Mouse (Mus musculus) regulatory T cell (primary cell): ENCODE measurements around the gene Cep135.

Experiments used
- in situ Hi-C: fragments of 300-600 bp; cut with MboI, MseI; formaldehyde crosslinking; loops from one replicate; pipeline ENCODE4 v1.15.1; 2025; ENCODE audit warnings: high pct_unique_total_duplicates

Cep135 gene

GRCm38 (mm10) chr5:76644234-76644633 is 55.7 kb downstream of the Cep135 start:
- in situ Hi-C loops: no loop called here

GRCm38 (mm10) chr5:76645091-76645868 is 56.8 kb downstream of the Cep135 start:
- in situ Hi-C loops: no loop called here

DNA sequence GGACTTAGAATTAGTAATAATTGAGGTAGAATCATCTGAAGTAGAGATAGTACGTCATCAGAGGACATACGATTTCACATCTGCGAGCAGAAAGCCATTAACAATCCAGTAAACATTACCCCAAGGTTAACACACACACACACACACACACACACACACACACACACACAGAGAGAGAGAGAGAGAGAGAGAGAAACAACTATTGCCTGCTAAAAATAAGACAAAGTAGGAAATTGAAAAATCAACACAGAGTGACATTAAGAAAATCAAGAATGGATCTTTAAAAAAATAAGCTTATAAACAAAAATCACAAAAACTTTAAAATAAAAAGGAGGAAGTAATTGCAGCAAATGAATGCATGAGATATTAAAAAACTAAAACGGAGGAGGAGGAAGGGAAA is 61.4 kb downstream of the Cep135 start:
- in situ Hi-C loops: no loop called here

DNA sequence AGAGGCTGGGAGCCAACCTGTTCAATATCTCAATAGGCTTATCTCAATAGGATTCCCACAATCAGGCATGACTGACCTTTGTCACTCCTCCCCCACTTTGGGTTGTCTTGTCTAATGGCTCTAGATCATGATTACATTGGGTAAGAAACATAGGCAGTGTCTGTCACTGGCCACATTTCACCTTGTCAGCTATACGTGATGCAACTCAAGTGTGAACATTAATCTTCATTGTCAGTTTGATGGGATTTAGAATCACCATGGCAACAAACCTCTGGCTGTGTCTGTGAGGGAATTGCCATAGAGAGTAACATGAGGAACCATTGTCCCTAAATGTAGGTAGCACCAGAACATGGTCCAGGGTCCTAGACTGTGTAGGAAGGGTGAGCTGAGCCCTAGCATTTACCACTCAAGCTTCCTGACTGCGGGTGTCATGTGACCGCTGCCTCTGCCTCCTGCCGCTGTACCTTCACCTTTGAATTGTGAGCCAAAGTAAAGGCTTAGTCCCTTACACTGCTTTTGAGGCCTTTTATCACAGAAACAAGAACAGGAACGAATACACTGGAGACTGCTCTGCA is 62.7 kb downstream of the Cep135 start:
- in situ Hi-C loops: no loop called here

DNA sequence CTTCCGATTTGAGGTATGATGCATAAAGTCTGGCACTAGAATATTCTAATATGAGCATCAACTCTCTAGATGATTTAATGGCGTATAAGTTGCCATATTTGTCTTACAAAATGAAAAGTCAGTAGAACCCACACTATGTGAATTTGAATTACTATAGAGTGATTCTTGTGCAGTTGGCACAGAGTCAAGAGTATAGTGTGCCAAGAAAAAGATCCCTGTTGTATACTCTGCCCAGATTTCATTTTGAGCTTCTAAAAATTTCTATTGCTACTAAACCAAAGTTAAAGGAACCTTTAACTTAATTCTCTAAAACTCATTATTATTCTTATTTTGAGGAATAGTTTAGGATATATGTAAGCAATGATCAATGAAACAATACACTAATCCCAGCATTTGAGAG is 67.7 kb downstream of the Cep135 start, which contains the start of gene C530008M17Rik:
Gene C530008M17Rik (plus strand): TSS at position 301 of the 400 bp plus-strand sequence.
- in situ Hi-C loops: no loop called here

- in situ Hi-C loops: no loop called here
These were observed 69.0 kb downstream of the Cep135 start for GRCm38 (mm10) chr5:76657245-76658083.

DNA sequence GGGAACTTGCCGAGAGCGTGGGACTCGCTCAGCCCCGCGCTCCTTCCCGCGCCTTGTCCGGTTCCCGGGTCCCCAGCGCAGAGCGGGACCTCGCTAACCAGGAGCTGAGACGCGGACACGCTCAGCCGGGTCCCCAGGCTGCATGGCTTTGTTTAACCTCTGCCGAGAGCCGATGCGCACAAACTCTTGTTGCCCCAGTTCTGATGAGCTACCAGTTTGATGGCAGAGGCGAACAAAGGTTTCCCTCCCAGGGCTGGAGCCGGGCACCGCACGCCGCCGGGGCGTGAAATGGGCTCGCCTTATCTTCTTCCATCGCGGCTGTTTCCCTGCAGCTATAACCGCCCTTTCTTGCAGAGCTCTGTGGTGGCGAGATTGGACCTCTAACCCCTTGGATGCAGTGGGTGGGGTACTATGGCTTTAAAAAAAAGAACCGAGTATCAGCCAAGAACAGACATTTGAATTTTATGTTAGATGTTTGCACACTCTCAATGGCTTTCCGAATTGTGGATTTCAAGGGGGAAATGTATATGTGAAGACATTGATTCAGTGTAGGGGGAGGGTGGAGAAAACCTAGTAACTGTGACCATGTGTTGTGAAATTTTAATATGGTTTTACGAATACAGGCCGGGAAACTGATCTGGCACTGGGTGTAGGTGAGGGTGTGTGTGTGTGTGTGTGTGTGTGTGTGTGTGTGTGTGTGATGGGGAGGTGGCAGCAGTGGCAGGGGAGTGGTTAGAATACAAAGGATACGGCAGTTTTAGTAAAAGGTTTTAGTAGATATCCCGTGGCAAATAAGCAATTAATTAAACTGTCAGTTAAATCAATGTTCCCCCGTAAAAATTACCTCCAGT is 69.8 kb downstream of the Cep135 start:
- in situ Hi-C loops: no loop called here

DNA sequence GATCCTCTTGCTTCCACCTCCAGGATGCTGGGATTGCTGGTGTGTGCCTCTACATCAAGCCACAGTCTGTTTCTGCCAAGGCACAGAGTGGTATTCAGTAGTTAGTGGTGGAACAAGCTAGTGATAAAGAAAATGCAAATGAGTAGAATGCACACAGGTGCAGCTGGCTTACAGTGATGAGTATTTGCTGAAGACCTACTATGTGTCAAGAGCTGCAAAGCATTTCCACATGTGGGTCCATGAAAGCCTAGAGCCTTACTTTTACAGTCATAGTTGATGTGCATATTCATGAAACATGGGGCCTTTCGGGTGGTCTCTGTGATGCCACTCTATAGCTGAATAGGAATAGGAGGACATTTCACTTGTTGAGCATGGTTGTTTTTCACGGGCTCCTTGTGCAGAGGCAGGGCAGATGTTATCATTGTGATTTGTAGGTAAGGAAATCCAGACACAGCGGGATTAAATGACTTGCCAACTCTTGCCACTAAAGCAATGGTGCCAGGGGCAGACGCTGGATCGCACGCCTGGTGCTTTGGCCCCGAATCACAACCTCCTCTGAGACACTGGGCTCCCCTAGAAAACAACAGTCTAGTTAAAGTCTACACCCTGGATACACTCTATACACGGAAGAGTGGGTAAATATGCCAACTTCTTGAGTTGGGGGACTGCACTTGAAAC is 71.6 kb downstream of the Cep135 start:
- in situ Hi-C loops: no loop called here

GRCm38 (mm10) chr5:76661310-76661709 is 72.8 kb downstream of the Cep135 start:
- in situ Hi-C loops: no loop called here

- in situ Hi-C loops: no loop called here
These were observed 76.4 kb downstream of the Cep135 start for GRCm38 (mm10) chr5:76664936-76665335.

- in situ Hi-C loops: no loop called here
These were observed 76.9 kb downstream of the Cep135 start for GRCm38 (mm10) chr5:76665421-76665820.

GRCm38 (mm10) chr5:76666026-76666756 is 77.7 kb downstream of the Cep135 start:
- in situ Hi-C loops: no loop called here

DNA sequence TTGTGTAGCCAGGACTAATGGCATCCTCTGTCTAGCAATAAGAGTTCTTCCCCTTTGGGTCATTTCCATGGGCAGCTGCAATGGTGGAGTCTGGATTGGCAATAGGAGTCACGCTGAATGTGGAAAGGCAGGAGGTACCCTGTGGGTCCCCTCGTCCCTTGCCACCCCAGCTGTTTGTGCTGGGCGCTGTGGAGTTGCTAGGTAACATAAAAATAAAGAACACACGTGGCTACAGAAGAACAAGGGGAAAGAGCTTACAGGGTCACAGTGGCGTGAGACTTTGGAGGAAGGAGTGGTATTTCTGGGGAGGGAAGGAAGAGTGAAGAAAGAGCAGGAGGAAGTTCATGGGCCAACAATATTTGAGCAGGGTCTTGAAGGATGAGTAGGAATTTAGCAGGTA is 79.6 kb downstream of the Cep135 start:
- in situ Hi-C loops: no loop called here

GRCm38 (mm10) chr5:76668547-76668946 is 80.0 kb downstream of the Cep135 start:
- in situ Hi-C loops: no loop called here

DNA sequence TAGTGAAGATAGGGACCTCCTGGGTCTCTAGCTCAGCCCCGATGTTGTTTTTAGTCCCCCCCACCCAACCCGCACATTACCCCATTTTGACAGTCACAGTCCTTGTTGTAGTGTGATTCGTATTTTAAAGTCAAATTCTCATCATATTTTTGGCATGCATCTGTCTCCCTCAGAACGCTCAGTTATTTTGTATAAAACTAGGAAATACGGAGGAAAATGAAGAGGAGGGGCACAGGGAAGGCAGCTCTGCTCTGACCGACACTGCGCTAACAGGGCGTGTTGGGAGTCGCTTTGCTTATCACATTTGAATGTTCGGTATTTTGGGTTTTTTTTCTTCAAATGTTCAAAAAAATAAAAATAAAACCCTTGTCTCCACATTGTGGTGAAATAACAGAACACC is 81.7 kb downstream of the Cep135 start:
- in situ Hi-C loops: no loop called here

DNA sequence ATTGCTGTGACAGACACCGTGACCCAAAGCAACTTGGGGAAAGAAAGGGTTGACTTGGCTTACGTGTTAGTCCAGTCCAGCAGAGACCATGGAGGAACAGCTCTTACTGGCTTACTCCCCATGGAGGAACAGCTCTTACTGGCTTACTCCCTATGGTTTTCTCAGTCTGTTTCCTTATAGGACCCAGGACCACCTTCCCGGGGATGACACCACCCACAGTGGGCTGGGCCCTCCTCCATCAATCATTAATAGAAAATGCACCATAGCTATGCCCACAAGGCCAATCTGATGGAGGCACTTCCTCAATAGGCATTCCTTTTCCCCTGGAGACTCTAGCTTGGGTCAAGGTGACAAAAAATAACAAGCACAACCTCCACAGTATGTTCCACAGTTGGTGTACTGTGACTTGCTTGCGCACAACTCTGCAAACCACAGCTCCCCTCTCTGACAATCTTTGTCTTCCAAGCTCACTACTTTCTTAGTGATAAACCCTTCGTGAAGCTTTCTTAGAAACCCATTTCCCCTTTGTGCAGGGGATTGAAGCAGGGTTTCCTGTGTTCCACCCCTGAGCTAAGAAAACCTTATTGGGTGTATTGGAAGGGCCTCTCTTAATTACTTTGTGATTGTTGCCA is 85.6 kb downstream of the Cep135 start:
- in situ Hi-C loops: no loop called here

DNA sequence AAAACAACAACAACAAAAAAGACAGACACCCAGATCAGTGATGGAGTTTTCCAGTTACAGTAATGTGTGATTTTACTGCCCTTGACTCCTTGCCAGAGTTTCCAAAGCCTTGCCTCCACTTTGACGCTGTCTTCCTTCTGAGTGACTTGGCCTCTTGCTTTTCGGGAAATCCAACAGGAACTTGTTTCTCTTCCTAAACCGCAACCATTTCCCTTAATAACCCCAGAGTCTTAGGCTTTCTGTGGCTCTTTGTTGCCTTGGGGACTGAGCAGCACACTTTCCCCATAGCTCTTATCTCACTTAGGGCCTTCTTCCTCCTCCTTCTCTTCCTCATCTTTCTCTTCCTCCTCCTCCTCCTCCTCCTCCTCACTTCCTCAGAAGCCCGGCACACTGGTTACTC is 86.9 kb downstream of the Cep135 start:
- in situ Hi-C loops: no loop called here

- in situ Hi-C loops: no loop called here
These were observed 92.5 kb downstream of the Cep135 start for GRCm38 (mm10) chr5:76680959-76681358.

- in situ Hi-C loops: no loop called here
These were observed 93.6 kb downstream of the Cep135 start for GRCm38 (mm10) chr5:76681895-76682656.
